Mouse (Mus musculus): ENCODE data around the gene Hist1h4h. TPM values are rescaled to one million over a fixed set of nuclear protein-coding genes. Genes with fewer than 3 reads are reported as not detected.

Hist1h4h gene
- 18.2 and 19.2 TPM in 2 replicates for polyA plus RNA-seq (2012; rRNA removed)
- 5.5 and 8.1 TPM in 2 replicates for polyA plus RNA-seq (2014; fragmentation: Nextera tagmentation; extraction: Ambion mirVana)

DNA sequence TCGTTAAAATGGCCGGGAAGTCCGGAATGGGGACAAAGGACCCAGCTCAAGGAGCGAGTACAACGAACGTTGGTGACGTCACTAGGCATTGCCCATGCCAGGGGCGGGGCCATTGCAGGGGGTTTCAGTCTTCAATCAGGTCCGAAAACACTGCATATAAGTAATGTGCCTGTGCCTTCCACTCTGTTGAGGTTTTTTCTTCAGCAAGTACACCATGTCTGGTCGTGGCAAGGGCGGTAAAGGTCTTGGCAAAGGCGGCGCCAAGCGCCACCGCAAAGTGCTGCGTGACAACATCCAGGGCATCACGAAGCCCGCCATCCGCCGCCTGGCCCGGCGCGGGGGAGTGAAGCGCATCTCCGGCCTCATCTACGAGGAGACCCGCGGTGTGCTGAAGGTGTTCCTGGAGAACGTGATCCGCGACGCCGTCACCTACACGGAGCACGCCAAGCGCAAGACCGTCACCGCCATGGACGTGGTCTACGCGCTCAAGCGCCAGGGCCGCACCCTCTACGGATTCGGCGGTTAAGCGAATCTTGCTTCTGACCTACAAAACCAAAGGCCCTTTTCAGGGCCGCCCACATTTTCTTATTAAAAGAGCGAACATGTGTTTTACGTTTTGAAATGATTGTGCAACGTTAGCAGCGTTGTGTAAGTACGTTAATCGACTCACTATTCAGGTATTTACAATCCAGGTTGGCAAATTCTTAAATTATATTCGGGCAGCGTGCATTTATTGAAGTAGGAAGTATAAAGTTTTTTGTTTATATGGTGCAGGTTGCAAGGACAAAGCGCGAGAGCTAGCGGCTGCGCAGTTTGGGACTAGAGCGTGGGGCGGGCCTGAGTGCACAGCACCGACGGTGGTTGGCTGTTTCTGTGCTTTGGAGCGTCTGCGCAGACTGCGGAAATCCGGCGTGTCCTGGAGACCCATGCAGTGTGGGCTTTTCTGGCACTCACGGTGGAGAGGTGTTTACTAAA, at the start of gene Hist1h4h:
Gene Hist1h4h (plus strand): TSS at position 150 of the 975 bp plus-strand sequence.
- H3K4me3 ChIP-seq (replicated peaks; ENCODE audit: low read length), result peak within 1 kb of the TSS; percentile 55
- H3K36me3 ChIP-seq (ENCODE audit: control insufficient read depth, insufficient read depth, low read length), result no peaks in the 10 kb centered on the region
- TF ChIP-seq POLR2A (IDR thresholded peaks at IDR 0.05; ENCODE audit: borderline replicate concordance, extremely low read depth, insufficient read depth, insufficient read length), result peak; percentile 98; the same call in 1 of the 2 replicates
- DNase-seq (ENCODE audit: low spot score), result peak; percentile 99
- H3K9ac ChIP-seq (ENCODE audit: low read depth, low read length, severe bottlenecking), result peak within 1 kb of the TSS; percentile 76
- peak; percentile 74 for ATAC-seq (ENCODE audit: low FRiP score, low read depth)
- H3K27me3 ChIP-seq (ENCODE audit: control insufficient read depth, insufficient read depth, low read length), result no peaks in the 10 kb centered on the region
- WGBS, result under 1% methylated on average over 50 of the region's 70 CpGs
- peaks cover 24% of the 10 kb centered on the region for H3K4me1 ChIP-seq (ENCODE audit: control insufficient read depth, insufficient read depth, low read length)
- H3K9me3 ChIP-seq (ENCODE audit: control insufficient read depth, low read length), result no peaks in the 10 kb centered on the region
- H3K27ac ChIP-seq (replicated peaks; ENCODE audit: low read depth, low read length), result peak within 1 kb of the TSS; percentile 99
- H3K4me2 ChIP-seq (replicated peaks; ENCODE audit: low read depth, low read length, severe bottlenecking), result peak within 1 kb of the TSS; percentile 49

DNA sequence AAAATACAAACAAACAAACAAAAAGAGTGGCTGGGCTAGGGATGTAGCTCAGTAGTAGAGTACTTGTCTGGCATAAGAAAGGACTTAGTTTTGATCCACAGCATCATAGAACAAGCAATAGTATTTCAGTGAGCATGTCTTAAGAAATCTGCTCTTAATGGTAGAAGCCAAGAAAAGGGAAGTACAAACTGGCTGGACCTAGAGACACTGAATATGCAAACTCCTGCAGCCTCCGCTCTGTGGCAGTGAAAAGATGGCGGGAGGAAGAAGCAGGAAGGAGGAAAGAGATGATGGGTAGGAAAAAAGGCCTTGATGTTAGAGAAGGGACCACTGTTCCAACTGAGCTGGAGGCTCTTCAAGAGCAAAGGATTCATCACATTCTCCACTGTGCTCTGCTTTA, 47.7 kb upstream of the Hist1h4h start:
- DNase-seq (ENCODE audit: low spot score), result no peak

DNA sequence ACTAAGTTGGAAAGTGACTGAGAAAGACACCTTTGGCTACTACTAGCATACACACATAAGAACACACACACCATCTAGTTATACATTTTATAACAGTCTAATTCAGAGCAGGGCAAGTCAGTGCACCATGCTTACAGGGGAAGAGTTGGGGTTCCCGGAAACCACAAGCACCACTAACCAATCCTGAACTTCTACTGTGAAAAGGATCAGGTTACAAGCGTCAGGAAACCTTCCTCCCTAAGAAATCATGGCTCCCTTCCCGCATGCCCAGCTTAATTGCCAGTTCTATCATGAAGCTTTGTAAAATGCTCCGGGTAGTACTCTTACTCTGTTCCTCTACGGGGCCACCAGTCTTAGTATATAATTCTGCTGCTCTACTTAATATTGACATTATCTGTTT, 45.6 kb upstream of the Hist1h4h start:
- Histone ChIP-seq H3K36me3 (ENCODE audit: control insufficient read depth, insufficient read depth, low read length) (no peaks in the 10 kb centered on the region), H3K9me3 (ENCODE audit: control insufficient read depth, low read length) (no peaks in the 10 kb centered on the region), H3K27me3 (ENCODE audit: control insufficient read depth, insufficient read depth, low read length) (no peaks in the 10 kb centered on the region), H3K27ac (replicated peaks; ENCODE audit: low read depth, low read length) (no peak overlapping the region), H3K9ac (ENCODE audit: low read depth, low read length, severe bottlenecking) (no peak overlapping the region), H3K4me2 (replicated peaks; ENCODE audit: low read depth, low read length, severe bottlenecking) (no peak overlapping the region), H3K4me1 (ENCODE audit: control insufficient read depth, insufficient read depth, low read length) (no peaks in the 10 kb centered on the region), H3K4me3 (replicated peaks; ENCODE audit: low read length) (no peak overlapping the region)
- ATAC-seq (ENCODE audit: low FRiP score, low read depth), result no peak
- DNase-seq (ENCODE audit: low spot score), result no peak
- WGBS, result 30% methylated on average over 5 of the region's 5 CpGs
- no peak for TF ChIP-seq POLR2A (IDR thresholded peaks at IDR 0.05; ENCODE audit: borderline replicate concordance, extremely low read depth, insufficient read depth, insufficient read length)

More for the DNA sequence above, 47.7 kb upstream of the Hist1h4h start:
- no peaks in the 10 kb centered on the region for H3K36me3 ChIP-seq (ENCODE audit: control insufficient read depth, insufficient read depth, low read length)
- no peaks in the 10 kb centered on the region for H3K27me3 ChIP-seq (ENCODE audit: control insufficient read depth, insufficient read depth, low read length)
- H3K9ac ChIP-seq (ENCODE audit: low read depth, low read length, severe bottlenecking), result no peak overlapping the region
- H3K4me2 ChIP-seq (replicated peaks; ENCODE audit: low read depth, low read length, severe bottlenecking), result no peak overlapping the region
- no peak overlapping the region for H3K27ac ChIP-seq (replicated peaks; ENCODE audit: low read depth, low read length)
- no peaks in the 10 kb centered on the region for H3K4me1 ChIP-seq (ENCODE audit: control insufficient read depth, insufficient read depth, low read length)
- TF ChIP-seq POLR2A (IDR thresholded peaks at IDR 0.05; ENCODE audit: borderline replicate concordance, extremely low read depth, insufficient read depth, insufficient read length), result no peak
- WGBS, result 85% methylated on average over 2 of the region's 2 CpGs
- H3K9me3 ChIP-seq (ENCODE audit: control insufficient read depth, low read length), result no peaks in the 10 kb centered on the region
- no peak for ATAC-seq (ENCODE audit: low FRiP score, low read depth)
- no peak overlapping the region for H3K4me3 ChIP-seq (replicated peaks; ENCODE audit: low read length)

DNA sequence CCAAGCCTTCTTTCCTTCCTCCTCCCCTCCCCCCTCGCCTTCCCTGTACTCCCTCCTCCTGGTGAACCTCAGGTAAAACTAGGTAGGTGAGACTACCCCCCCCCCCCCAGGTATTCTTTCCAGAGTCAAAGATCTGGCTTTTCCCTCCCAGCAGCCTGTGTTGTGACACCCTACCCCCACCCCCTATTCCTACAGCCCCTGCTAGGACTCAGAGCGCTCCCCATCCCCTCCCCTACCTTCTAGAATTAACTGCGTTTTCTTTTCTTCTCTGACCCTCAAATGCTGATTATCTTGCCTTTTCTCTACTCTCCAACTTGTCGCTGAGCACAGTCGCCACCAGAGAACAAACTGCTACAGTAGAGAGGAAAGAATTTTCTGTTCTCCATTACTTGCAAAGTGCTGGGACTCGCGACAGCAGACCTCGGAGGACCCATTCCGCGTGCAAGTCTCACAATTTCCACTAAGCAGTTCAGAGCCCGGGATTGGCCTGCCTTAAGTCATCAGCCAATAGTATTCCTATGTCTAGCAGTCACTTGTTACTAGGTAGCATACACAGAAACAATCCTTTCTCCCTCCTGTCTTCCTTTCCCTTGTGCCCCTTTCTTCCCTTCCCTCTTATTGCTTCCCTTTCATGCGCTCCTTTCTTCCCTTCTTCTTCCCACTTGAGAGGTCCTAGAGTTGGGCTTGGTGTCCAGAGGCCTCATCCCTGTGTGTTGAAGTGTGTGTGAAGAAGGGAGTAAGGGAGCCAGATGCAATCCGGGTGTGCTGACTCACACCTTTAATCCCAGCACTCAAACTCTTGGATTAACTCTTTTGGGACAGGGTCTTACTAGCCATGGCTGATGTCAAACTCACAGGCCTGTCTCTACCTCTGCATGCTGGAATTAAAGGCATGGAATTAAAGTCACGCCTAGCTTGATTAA, 42.2 kb upstream of the Hist1h4h start, which contains the start of gene Btn2a2:
Gene Btn2a2 (minus strand): TSS at position 458 of the 923 bp plus-strand sequence.
- H3K36me3 ChIP-seq (ENCODE audit: control insufficient read depth, insufficient read depth, low read length), result no peaks in the 10 kb centered on the region
- H3K4me1 ChIP-seq (ENCODE audit: control insufficient read depth, insufficient read depth, low read length), result no peaks in the 10 kb centered on the region
- H3K9me3 ChIP-seq (ENCODE audit: control insufficient read depth, low read length), result no peaks in the 10 kb centered on the region
- peak within 1 kb of the TSS; percentile 43 for H3K9ac ChIP-seq (ENCODE audit: low read depth, low read length, severe bottlenecking)
- WGBS, result 4% methylated on average over 13 of the region's 14 CpGs
- ATAC-seq (ENCODE audit: low FRiP score, low read depth), result peak; percentile 99
- TF ChIP-seq POLR2A (IDR thresholded peaks at IDR 0.05; ENCODE audit: borderline replicate concordance, extremely low read depth, insufficient read depth, insufficient read length), result peak; percentile 38; the same call in 1 of the 2 replicates
- peak within 1 kb of the TSS; percentile 66 for H3K4me2 ChIP-seq (replicated peaks; ENCODE audit: low read depth, low read length, severe bottlenecking)
- H3K27me3 ChIP-seq (ENCODE audit: control insufficient read depth, insufficient read depth, low read length), result no peaks in the 10 kb centered on the region
- DNase-seq (ENCODE audit: low spot score), result peak; percentile 93
- H3K4me3 ChIP-seq (replicated peaks; ENCODE audit: low read length), result peak within 1 kb of the TSS; percentile 44
- H3K27ac ChIP-seq (replicated peaks; ENCODE audit: low read depth, low read length), result no peak within 1 kb of the TSS

DNA sequence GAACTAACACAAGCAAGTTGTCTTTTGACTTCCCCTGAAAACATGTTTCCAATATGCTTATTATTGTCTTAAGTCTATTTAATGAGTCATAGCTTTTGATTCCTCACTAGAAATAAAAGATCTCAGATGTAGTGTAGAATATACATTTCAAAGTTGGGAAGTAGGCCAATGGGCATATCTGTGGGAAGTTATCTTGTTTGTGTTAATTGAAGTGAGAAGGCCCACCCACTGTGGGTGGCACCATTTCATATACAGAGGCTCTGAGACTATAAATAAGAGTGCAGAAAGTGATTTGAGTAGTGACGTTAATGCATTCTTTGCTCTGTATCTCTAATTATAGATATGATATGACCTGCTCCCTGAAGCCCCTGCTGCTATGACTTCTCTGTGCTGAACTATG, 40.0 kb upstream of the Hist1h4h start:
- Histone ChIP-seq H3K9me3 (ENCODE audit: control insufficient read depth, low read length) (no peaks in the 10 kb centered on the region), H3K36me3 (ENCODE audit: control insufficient read depth, insufficient read depth, low read length) (no peaks in the 10 kb centered on the region), H3K27me3 (ENCODE audit: control insufficient read depth, insufficient read depth, low read length) (no peaks in the 10 kb centered on the region), H3K4me2 (replicated peaks; ENCODE audit: low read depth, low read length, severe bottlenecking) (no peak overlapping the region), H3K9ac (ENCODE audit: low read depth, low read length, severe bottlenecking) (no peak overlapping the region), H3K4me3 (replicated peaks; ENCODE audit: low read length) (no peak overlapping the region), H3K4me1 (ENCODE audit: control insufficient read depth, insufficient read depth, low read length) (no peaks in the 10 kb centered on the region), H3K27ac (replicated peaks; ENCODE audit: low read depth, low read length) (no peak overlapping the region)
- WGBS, result 66% methylated on average over 1 of the region's 1 CpGs
- ATAC-seq (ENCODE audit: low FRiP score, low read depth), result no peak
- DNase-seq (ENCODE audit: low spot score), result no peak
- no peak for TF ChIP-seq POLR2A (IDR thresholded peaks at IDR 0.05; ENCODE audit: borderline replicate concordance, extremely low read depth, insufficient read depth, insufficient read length)

All from limb, embryonic 14.5 days (tissue).